Mouse (Mus musculus) stomach, embryonic 14.5 days (tissue): ENCODE measurements around the gene Cobll1. TPM values are rescaled to one million over a fixed set of nuclear protein-coding genes. Genes with fewer than 3 reads are reported as not detected.

Experiments used
- ATAC-seq: fragments of 200-750 bp; cut with Nextera tagmentation; 2 replicates; pipeline ENCODE4 v1.8.0; 2017; ENCODE audit warnings: low read depth, moderate TSS enrichment; ENCODE audit not compliant: insufficient number of reproducible peaks, insufficient read depth, low FRiP score
- H3K27ac ChIP-seq: fragments of 300-500 bp; sonication (generic); 2 replicates; pipeline ENCODE4 v1.5.1; 2014; ENCODE audit warnings: mild to moderate bottlenecking, low read length, moderate library complexity, mixed read lengths
- H3K27me3 ChIP-seq: fragments of 300-500 bp; sonication (generic); 2 replicates; pipeline ENCODE4 v1.6.1; 2014; ENCODE audit warnings: low read length, control low read depth, mixed read lengths; ENCODE audit not compliant: control insufficient read depth, insufficient read depth
- H3K36me3 ChIP-seq: fragments of 300-500 bp; sonication (generic); 2 replicates; pipeline ENCODE4 v1.6.1; 2014; ENCODE audit warnings: mild to moderate bottlenecking, control low read depth, low read length, moderate library complexity, mixed read lengths; ENCODE audit not compliant: control insufficient read depth, insufficient read depth
- H3K4me1 ChIP-seq: fragments of 300-500 bp; sonication (generic); 2 replicates; pipeline ENCODE4 v1.6.1; 2014; ENCODE audit warnings: low read length, control low read depth, mixed read lengths; ENCODE audit not compliant: control insufficient read depth, insufficient read depth
- H3K4me2 ChIP-seq: fragments of 300-500 bp; sonication (generic); replicated peaks from 2 replicates; pipeline ENCODE4 v1.6.1; 2014; ENCODE audit warnings: low read depth, low read length, control low read depth
- H3K4me3 ChIP-seq: fragments of 300-500 bp; sonication (generic); 2 replicates; pipeline ENCODE4 v1.5.1; 2014; ENCODE audit warnings: low read depth, low read length, control low read depth
- H3K9ac ChIP-seq: fragments of 300-500 bp; sonication (generic); replicated peaks from 2 replicates; pipeline ENCODE4 v1.6.1; 2014; ENCODE audit warnings: low read depth, mild to moderate bottlenecking, control low read depth, low read length, moderate library complexity, mixed read lengths
- H3K9me3 ChIP-seq: fragments of 300-500 bp; sonication (generic); 2 replicates; pipeline ENCODE4 v1.6.1; 2016; ENCODE audit warnings: low read depth, low read length, control low read depth; ENCODE audit not compliant: control insufficient read depth
- WGBS: fragments of 180-500 bp; shearing (Covaris S2); extraction: QIAGEN DNeasy Blood & Tissue Kit; methylation state at CpG from one replicate; pipeline ENCODE4 v1.1.7; 2014; 5-methylcytosine and 5-hydroxymethylcytosine counted together
- polyA plus RNA-seq: library from polyadenylated mRNA; unstranded; fragments of >200 nt; fragmentation: Nextera tagmentation; extraction: Ambion mirVana; gene quantifications from 2 replicates; pipeline ENCODE4 v1.2.1, GENCODE M21; 2014

Cobll1 gene
- polyA plus RNA-seq, 1 experiment from 2014 or later: 17.2 TPM

DNA sequence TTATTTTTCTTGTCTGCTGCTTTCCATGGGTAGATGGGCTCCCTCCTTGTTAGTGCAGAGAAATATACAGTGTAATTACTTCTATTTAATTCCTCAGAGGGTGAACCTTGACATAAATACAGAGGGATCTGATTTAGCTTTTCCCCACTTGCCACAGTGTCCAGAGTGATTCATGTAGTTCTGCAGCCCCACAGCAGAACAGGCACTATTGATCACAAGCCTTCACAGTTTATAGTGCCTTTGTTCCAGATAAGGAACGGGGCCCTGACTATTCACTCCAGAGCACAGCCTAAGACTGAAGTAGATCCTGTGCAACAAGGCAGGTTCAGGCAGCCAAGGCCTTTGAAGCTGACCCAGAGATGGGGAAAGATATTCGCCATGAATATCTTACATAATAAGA, 10.4 kb upstream of the Cobll1 start:
- H3K4me1 ChIP-seq: no peaks in the 10 kb centered on the region
- H3K27me3 ChIP-seq: no peaks in the 10 kb centered on the region
- no peak overlapping the region for H3K4me3 ChIP-seq
- H3K36me3 ChIP-seq: no peaks in the 10 kb centered on the region
- H3K27ac ChIP-seq: no peak overlapping the region
- WGBS: 30% methylated on average over 2 of the region's 2 CpGs
- H3K4me2 ChIP-seq: no peak overlapping the region
- H3K9me3 ChIP-seq: no peaks in the 10 kb centered on the region
- no peak for ATAC-seq
- H3K9ac ChIP-seq: no peak overlapping the region

DNA sequence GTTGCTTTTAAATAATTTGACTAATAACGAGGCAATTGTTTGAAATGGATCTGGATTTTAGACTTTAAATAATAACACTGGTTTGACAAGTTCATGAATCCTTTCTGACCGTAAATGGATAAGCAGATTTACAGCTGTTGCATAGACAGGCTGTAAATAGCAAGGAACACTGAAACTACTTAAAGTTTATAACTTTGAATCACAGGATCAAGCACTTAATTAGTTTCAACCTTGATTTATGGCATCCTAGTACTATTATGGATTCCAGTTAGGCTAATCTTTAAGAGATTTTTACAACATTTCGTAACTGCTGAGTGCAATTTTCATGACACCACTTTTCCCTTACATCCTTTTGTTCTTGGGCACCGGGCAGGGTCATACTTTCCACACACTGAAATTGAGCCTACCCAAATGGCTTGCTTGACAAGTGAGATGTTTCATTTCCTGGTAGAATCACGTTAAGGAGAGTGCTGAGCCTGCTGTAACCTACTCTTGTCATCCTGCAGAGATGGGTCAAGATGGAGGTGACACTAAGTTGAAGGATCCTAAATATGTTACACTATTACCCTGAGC, 1.1 kb upstream of the Cobll1 start:
- peak overlapping the region; percentile 84; the same call in 1 of the 2 replicates for H3K4me2 ChIP-seq

DNA sequence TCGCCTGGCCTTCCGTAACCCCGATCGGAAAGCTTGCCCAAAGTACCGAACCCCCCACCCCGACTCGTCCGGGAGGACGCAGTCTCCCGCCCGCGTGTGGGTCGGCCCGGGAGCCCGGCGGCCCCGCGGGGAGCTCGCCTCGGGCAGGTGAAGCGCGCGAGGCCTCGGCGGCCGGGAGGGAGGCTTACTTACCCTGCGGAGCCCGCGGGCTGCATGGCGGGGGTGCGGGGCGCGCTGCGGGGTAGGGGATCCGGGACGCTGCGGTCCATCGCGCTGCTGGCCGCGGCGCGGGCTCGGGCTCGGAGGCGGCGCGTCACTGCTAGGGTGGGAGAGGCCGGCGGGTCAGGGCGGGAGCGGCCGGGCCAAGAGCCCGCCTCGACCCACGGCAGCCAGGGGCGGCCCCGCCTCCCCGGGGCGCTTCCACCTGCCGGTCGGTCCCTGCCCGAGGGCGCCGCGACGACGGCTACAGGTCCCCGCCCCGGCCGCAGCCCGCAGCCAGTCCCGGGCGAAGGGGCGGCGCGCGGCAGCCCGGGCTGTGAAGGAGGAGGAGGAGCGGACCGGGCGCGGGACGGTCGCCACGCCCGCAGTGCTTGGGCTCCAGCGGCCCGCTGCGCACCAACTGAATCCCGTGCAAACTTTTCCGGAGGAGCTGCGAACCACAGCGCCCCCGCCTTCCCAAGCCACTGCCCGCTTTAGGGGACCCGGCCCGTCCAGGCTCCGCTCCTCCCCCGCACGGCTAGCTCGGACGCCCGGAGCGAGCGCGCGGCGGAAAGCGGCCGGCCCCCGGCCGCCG, 836 bp downstream of the Cobll1 start:
- Histone ChIP-seq H3K4me3 (peak overlapping the region; percentile 79), H3K36me3 (no peaks in the 10 kb centered on the region), H3K9ac (peak overlapping the region; percentile 81), H3K27me3 (no peaks in the 10 kb centered on the region), H3K4me1 (peaks cover 8% of the 10 kb centered on the region; the same call in 1 of the 2 replicates), H3K9me3 (peaks cover 3% of the 10 kb centered on the region; the same call in 1 of the 2 replicates), H3K4me2 (peak overlapping the region; percentile 84), H3K27ac (peak overlapping the region; percentile 98)
- peak; percentile 91 for ATAC-seq
- under 1% methylated on average over 72 of the region's 114 CpGs for WGBS

More for the DNA sequence above, 1.1 kb upstream of the Cobll1 start:
- Histone ChIP-seq H3K9me3 (peaks cover 3% of the 10 kb centered on the region; the same call in 1 of the 2 replicates), H3K4me1 (peaks cover 8% of the 10 kb centered on the region; the same call in 1 of the 2 replicates), H3K27ac (peak overlapping the region; percentile 98; the same call in 1 of the 2 replicates), H3K36me3 (no peaks in the 10 kb centered on the region), H3K4me3 (no peak overlapping the region), H3K9ac (no peak overlapping the region), H3K27me3 (no peaks in the 10 kb centered on the region)
- ATAC-seq: no peak
- WGBS: 42% methylated on average over 5 of the region's 5 CpGs

DNA sequence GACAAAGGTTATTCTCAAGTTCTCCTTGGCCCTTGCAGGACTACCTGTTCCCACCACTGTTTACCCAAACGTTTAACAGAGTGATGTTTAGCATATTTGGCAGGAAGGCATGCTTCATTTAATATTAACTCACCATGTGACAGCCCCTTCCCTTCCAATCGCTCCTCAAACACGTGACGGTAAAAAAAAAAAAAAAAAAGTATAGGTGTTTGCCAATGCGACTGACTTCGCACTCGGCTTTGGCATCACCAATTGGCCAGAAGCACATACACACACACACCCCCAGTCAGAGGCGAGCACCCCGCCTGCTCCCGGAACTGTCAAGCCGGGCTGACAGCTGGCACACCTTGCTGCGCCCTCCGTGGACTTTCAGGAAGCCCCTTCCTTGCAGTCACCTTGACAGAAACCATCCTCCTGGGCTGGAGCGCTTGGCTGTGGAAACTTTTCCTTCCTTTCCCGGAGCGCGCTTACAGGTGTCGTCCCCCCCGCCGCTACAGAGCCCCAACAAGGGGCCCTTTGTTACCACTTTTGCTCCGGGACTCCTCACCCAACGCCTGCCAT, 1.5 kb downstream of the Cobll1 start:
- H3K9ac ChIP-seq: peak overlapping the region; percentile 81
- peaks cover 8% of the 10 kb centered on the region; the same call in 1 of the 2 replicates for H3K4me1 ChIP-seq
- H3K4me3 ChIP-seq: peak overlapping the region; percentile 79
- ATAC-seq: peak; percentile 59
- no peaks in the 10 kb centered on the region for H3K27me3 ChIP-seq
- H3K36me3 ChIP-seq: no peaks in the 10 kb centered on the region
- peak overlapping the region; percentile 98 for H3K27ac ChIP-seq
- 3% methylated on average over 22 of the region's 22 CpGs for WGBS
- peaks cover 3% of the 10 kb centered on the region; the same call in 1 of the 2 replicates for H3K9me3 ChIP-seq
- peak overlapping the region; percentile 84 for H3K4me2 ChIP-seq

DNA sequence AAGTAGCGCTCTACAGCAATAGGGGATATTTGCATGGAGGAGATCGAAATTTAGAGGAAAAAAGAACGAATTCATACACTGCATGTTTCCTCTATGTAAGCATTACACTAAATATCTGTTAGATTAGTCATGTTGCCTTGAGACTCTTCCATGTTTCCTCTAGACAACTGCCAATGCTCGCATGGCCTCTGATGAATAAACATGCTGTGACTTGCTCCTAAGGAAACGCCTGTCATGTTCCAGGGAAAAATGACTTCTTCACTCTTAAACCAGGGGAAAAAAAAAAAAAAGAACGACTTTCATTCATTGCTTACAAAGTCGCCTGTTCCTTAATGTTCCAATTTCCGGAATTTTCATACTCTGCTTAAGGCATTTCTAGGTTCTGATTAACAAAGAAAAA, 2.1 kb downstream of the Cobll1 start:
- Histone ChIP-seq H3K27me3 (no peaks in the 10 kb centered on the region), H3K4me2 (peak overlapping the region; percentile 84), H3K9me3 (peaks cover 3% of the 10 kb centered on the region; the same call in 1 of the 2 replicates), H3K36me3 (no peaks in the 10 kb centered on the region), H3K4me3 (peak overlapping the region; percentile 79), H3K27ac (no peak overlapping the region), H3K9ac (no peak overlapping the region), H3K4me1 (peaks cover 8% of the 10 kb centered on the region; the same call in 1 of the 2 replicates)
- WGBS: 39% methylated on average over 8 of the region's 8 CpGs
- no peak for ATAC-seq

DNA sequence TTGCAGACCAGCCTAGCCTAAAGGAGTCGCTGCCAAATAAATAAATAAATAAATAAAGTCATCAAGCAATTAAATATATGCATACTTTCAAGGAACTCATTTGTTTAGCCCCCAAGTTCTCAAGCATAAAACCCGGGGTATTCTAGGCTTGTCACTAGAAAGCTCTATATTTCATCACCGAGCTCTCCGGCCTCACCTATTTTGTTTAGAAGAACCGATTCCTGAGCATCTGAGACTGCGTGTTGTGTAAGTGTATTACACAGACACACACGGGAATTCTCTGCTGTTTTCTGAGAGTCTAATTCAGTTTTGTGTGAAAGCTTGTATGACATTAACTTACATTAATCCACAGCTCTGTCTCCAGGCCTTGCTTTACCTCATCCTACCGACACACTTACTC, 2.6 kb downstream of the Cobll1 start:
- no peak for ATAC-seq
- H3K27me3 ChIP-seq: no peaks in the 10 kb centered on the region
- H3K27ac ChIP-seq: no peak overlapping the region
- peak overlapping the region; percentile 84 for H3K4me2 ChIP-seq
- no peaks in the 10 kb centered on the region for H3K36me3 ChIP-seq
- no peak overlapping the region for H3K9ac ChIP-seq
- WGBS: 81% methylated on average over 8 of the region's 8 CpGs
- H3K4me3 ChIP-seq: peak overlapping the region; percentile 79; the same call in 1 of the 2 replicates
- H3K9me3 ChIP-seq: no peaks in the 10 kb centered on the region
- H3K4me1 ChIP-seq: peaks cover 11% of the 10 kb centered on the region; the same call in 1 of the 2 replicates

DNA sequence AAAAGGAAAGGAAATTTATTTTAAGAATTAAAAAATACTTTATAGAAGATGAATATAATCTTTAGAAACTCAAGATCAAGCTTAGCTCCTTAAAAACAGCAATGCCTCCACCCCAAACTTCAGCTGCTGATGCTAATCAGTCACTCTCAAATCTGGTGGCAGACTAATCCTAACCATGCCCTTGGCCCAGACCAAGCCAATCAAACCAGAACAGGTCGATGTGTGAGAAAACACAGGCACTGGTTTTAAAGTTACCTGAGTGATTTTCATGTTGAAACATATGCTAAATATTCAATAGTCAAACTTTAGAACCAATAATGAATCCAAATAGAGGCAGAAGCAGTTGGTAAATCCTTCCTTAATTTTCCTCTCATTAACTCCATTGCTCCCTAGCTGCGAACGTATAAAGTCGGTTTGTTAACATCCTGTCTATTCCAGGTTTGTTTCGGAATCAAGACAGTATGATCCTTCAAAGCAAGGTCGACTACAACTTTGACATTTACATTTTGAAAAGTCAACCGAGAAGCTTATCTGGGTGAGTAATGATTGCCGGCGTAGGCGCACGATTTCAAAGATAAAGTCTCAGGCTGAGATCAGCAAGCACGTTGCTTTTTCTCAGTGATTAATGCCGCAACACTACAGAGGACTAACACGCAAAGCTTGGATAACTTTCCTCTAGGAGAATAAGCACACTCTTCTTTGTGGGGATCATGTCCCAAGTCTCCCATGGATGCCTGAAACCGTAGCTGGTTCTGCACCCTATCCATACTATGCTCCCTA, 6.3 kb downstream of the Cobll1 start:
- ATAC-seq: no peak
- Histone ChIP-seq H3K36me3 (no peaks in the 10 kb centered on the region), H3K4me2 (peak overlapping the region; percentile 18), H3K4me3 (no peak overlapping the region), H3K4me1 (peaks cover 8% of the 10 kb centered on the region; the same call in 1 of the 2 replicates), H3K9me3 (no peaks in the 10 kb centered on the region), H3K9ac (no peak overlapping the region), H3K27ac (no peak overlapping the region), H3K27me3 (no peaks in the 10 kb centered on the region)
- WGBS: 36% methylated on average over 15 of the region's 15 CpGs

DNA sequence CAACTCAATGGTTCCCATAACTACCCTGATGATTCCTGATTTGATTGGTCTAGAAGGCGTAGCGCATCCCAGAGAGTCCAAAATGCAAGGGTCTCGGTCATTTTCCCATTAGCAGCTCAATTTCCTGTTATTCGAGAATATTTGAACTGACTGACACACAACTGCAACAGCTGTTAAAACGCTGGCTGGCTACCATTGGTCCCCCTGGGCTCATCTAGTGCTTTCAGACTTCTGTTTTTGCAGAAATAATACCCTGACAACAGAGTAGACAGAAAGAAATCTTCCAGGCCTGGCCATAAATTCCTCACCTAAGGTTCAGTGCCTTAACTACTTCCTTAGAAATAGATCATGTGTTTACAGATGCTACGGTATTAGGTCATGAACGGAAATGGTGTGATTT, 10.8 kb downstream of the Cobll1 start:
- H3K27me3 ChIP-seq: no peaks in the 10 kb centered on the region
- no peak overlapping the region for H3K4me2 ChIP-seq
- 81% methylated on average over 7 of the region's 7 CpGs for WGBS
- no peaks in the 10 kb centered on the region for H3K36me3 ChIP-seq
- H3K27ac ChIP-seq: no peak overlapping the region
- no peaks in the 10 kb centered on the region for H3K9me3 ChIP-seq
- no peak overlapping the region for H3K9ac ChIP-seq
- no peak for ATAC-seq
- H3K4me3 ChIP-seq: no peak overlapping the region
- H3K4me1 ChIP-seq: 0 out of 2 replicates have a peak, but pooled peaks cover 3% of the 10 kb centered on the region
